Mouse (Mus musculus): ENCODE results near the gene Farsb.

- no peak for TF ChIP-seq POLR2A (IDR thresholded peaks at IDR 0.05; ENCODE audit: low read depth, low read length)
- no peak for TF ChIP-seq CTCF (conservative IDR thresholded peaks at IDR 0.05 in 1 of 2, IDR thresholded peaks at IDR 0.05 in 1 of 2; ENCODE audit: low read depth in 2 of 2, low read length in 2 of 2)
- no peak for TF ChIP-seq MEF2A (IDR thresholded peaks at IDR 0.05; ENCODE audit: borderline replicate concordance, low read depth, low read length)
- no peak for TF ChIP-seq KAT2A (IDR thresholded peaks at IDR 0.05; ENCODE audit: insufficient replicate concordance, low read length)
- no peak for TF ChIP-seq USF1 (IDR thresholded peaks at IDR 0.05; ENCODE audit: low read depth, low read length)
- no peak for TF ChIP-seq USF2 (conservative IDR thresholded peaks at IDR 0.05; ENCODE audit: low read depth, low read length)
- no peak for TF ChIP-seq HCFC1 (IDR thresholded peaks at IDR 0.05; ENCODE audit: low read depth, low read length)
- no peak for TF ChIP-seq ETS1 (conservative IDR thresholded peaks at IDR 0.05; ENCODE audit: low read depth, low read length)
- TF ChIP-seq UBTF (IDR thresholded peaks at IDR 0.05; ENCODE audit: low read depth, low read length), result no peak
- no peak for TF ChIP-seq MAX (IDR thresholded peaks at IDR 0.05; ENCODE audit: low read length)
These were observed 45.6 kb downstream of the Farsb start for GRCm38 (mm10) chr1:78443056-78443455.
